Mouse (Mus musculus): ENCODE results near the gene Pfdn4. TPM values are rescaled to one million over a fixed set of nuclear protein-coding genes. Genes with fewer than 3 reads are reported as not detected.

Gene Pfdn4
- total and polyA plus RNA-seq, 2 experiments from 2014 or later, result 94.1 to 157 TPM

GRCm38 (mm10) chr2:170459805-170460204 is 36.4 kb upstream of the Pfdn4 start:
- Histone ChIP-seq H3K9ac (replicated peaks; ENCODE audit: low read length, poor library complexity, severe bottlenecking) (no peak overlapping the region), H3K27me3 (ENCODE audit: insufficient read depth, low read length) (no peaks in the 10 kb centered on the region), H3K4me2 (ENCODE audit: low read depth, low read length, poor library complexity, severe bottlenecking) (no peak overlapping the region), H3K9me3 (ENCODE audit: low read length) (no peaks in the 10 kb centered on the region), H3K36me3 (ENCODE audit: insufficient read depth, low read length) (no peaks in the 10 kb centered on the region), H3K4me1 (ENCODE audit: insufficient read depth, low read length) (no peaks in the 10 kb centered on the region), H3K4me3 (ENCODE audit: low read depth, low read length) (no peak overlapping the region), H3K27ac (ENCODE audit: low read depth, low read length) (no peak overlapping the region)
- WGBS, result 39% methylated on average over 9 of the region's 9 CpGs
- ATAC-seq (ENCODE audit: low FRiP score) (no peak), DNase-seq (ENCODE audit: low spot score) (no peak)
- TF ChIP-seq CTCF (IDR thresholded peaks at IDR 0.05), result no peak

- WGBS, result 77% methylated on average over 7 of the region's 7 CpGs
- DNase-seq (ENCODE audit: low spot score) (no peak), ATAC-seq (ENCODE audit: low FRiP score) (no peak)
- Histone ChIP-seq H3K36me3 (ENCODE audit: insufficient read depth, low read length) (no peaks in the 10 kb centered on the region), H3K9me3 (ENCODE audit: low read length) (no peaks in the 10 kb centered on the region), H3K4me3 (ENCODE audit: low read depth, low read length) (no peak overlapping the region), H3K4me2 (ENCODE audit: low read depth, low read length, poor library complexity, severe bottlenecking) (no peak overlapping the region), H3K4me1 (ENCODE audit: insufficient read depth, low read length) (no peaks in the 10 kb centered on the region), H3K27ac (ENCODE audit: low read depth, low read length) (no peak overlapping the region), H3K27me3 (ENCODE audit: insufficient read depth, low read length) (no peaks in the 10 kb centered on the region), H3K9ac (replicated peaks; ENCODE audit: low read length, poor library complexity, severe bottlenecking) (no peak overlapping the region)
- TF ChIP-seq CTCF (IDR thresholded peaks at IDR 0.05), result no peak
Measured at GRCm38 (mm10) chr2:170461652-170462051, 34.6 kb upstream of the Pfdn4 start.

- TF ChIP-seq CTCF (IDR thresholded peaks at IDR 0.05), result no peak
- no peak for ATAC-seq (ENCODE audit: low FRiP score)
Measured at GRCm38 (mm10) chr2:170464817-170465216, 31.4 kb upstream of the Pfdn4 start.

GRCm38 (mm10) chr2:170468009-170468408 is 28.2 kb upstream of the Pfdn4 start:
- DNase-seq (ENCODE audit: low spot score), result no peak
- Histone ChIP-seq H3K9ac (replicated peaks; ENCODE audit: low read length, poor library complexity, severe bottlenecking) (no peak overlapping the region), H3K4me1 (ENCODE audit: insufficient read depth, low read length) (no peaks in the 10 kb centered on the region; the same call in 1 of the 2 replicates), H3K36me3 (ENCODE audit: insufficient read depth, low read length) (no peaks in the 10 kb centered on the region), H3K9me3 (ENCODE audit: low read length) (no peaks in the 10 kb centered on the region), H3K4me2 (ENCODE audit: low read depth, low read length, poor library complexity, severe bottlenecking) (no peak overlapping the region), H3K27me3 (ENCODE audit: insufficient read depth, low read length) (no peaks in the 10 kb centered on the region), H3K4me3 (ENCODE audit: low read depth, low read length) (no peak overlapping the region), H3K27ac (ENCODE audit: low read depth, low read length) (no peak overlapping the region)
- no peak for ATAC-seq (ENCODE audit: low FRiP score)
- peak; percentile 42 for TF ChIP-seq CTCF (IDR thresholded peaks at IDR 0.05)

More at GRCm38 (mm10) chr2:170464817-170465216, 31.4 kb upstream of the Pfdn4 start:
- Histone ChIP-seq H3K36me3 (ENCODE audit: insufficient read depth, low read length) (no peaks in the 10 kb centered on the region), H3K4me1 (ENCODE audit: insufficient read depth, low read length) (no peaks in the 10 kb centered on the region; the same call in 1 of the 2 replicates), H3K27ac (ENCODE audit: low read depth, low read length) (no peak overlapping the region), H3K9ac (replicated peaks; ENCODE audit: low read length, poor library complexity, severe bottlenecking) (no peak overlapping the region), H3K27me3 (ENCODE audit: insufficient read depth, low read length) (no peaks in the 10 kb centered on the region), H3K4me3 (ENCODE audit: low read depth, low read length) (no peak overlapping the region), H3K9me3 (ENCODE audit: low read length) (no peaks in the 10 kb centered on the region), H3K4me2 (ENCODE audit: low read depth, low read length, poor library complexity, severe bottlenecking) (no peak overlapping the region)
- no peak for DNase-seq (ENCODE audit: low spot score)
- 39% methylated on average over 4 of the region's 4 CpGs for WGBS

- Histone ChIP-seq H3K4me2 (ENCODE audit: low read depth, low read length, poor library complexity, severe bottlenecking) (peak overlapping the region; percentile 9; the same call in 1 of the 2 replicates), H3K4me1 (ENCODE audit: insufficient read depth, low read length) (no peaks in the 10 kb centered on the region; the same call in 1 of the 2 replicates)
- ATAC-seq (ENCODE audit: low FRiP score), result no peak
Measured at GRCm38 (mm10) chr2:170469616-170470308, 26.5 kb upstream of the Pfdn4 start.

GRCm38 (mm10) chr2:170470591-170470990 is 25.6 kb upstream of the Pfdn4 start:
- 68% methylated on average over 5 of the region's 5 CpGs for WGBS
- Histone ChIP-seq H3K9ac (replicated peaks; ENCODE audit: low read length, poor library complexity, severe bottlenecking) (no peak overlapping the region), H3K27me3 (ENCODE audit: insufficient read depth, low read length) (no peaks in the 10 kb centered on the region), H3K4me1 (ENCODE audit: insufficient read depth, low read length) (no peaks in the 10 kb centered on the region; the same call in 1 of the 2 replicates), H3K36me3 (ENCODE audit: insufficient read depth, low read length) (no peaks in the 10 kb centered on the region), H3K27ac (ENCODE audit: low read depth, low read length) (no peak overlapping the region), H3K4me3 (ENCODE audit: low read depth, low read length) (no peak overlapping the region), H3K4me2 (ENCODE audit: low read depth, low read length, poor library complexity, severe bottlenecking) (no peak overlapping the region), H3K9me3 (ENCODE audit: low read length) (no peaks in the 10 kb centered on the region)
- TF ChIP-seq CTCF (IDR thresholded peaks at IDR 0.05), result no peak
- DNase-seq (ENCODE audit: low spot score), result peak; percentile 40
- 0 out of 2 replicates have a peak, but pooled peaks have one; percentile 34 for ATAC-seq (ENCODE audit: low FRiP score)

More at GRCm38 (mm10) chr2:170469616-170470308, 26.5 kb upstream of the Pfdn4 start:
- no peaks in the 10 kb centered on the region for H3K27me3 ChIP-seq (ENCODE audit: insufficient read depth, low read length)
- no peak overlapping the region for H3K27ac ChIP-seq (ENCODE audit: low read depth, low read length)
- WGBS, result 12% methylated on average over 10 of the region's 10 CpGs
- no peak overlapping the region for H3K9ac ChIP-seq (replicated peaks; ENCODE audit: low read length, poor library complexity, severe bottlenecking)
- no peak for TF ChIP-seq CTCF (IDR thresholded peaks at IDR 0.05)
- H3K9me3 ChIP-seq (ENCODE audit: low read length), result no peaks in the 10 kb centered on the region
- peak; percentile 54 for DNase-seq (ENCODE audit: low spot score)
- H3K4me3 ChIP-seq (ENCODE audit: low read depth, low read length), result no peak overlapping the region
- no peaks in the 10 kb centered on the region for H3K36me3 ChIP-seq (ENCODE audit: insufficient read depth, low read length)
